Comparison of ENCODE assay signal across 20 mouse cellular contexts in genomic region chr3:69195251-69195650, GRCm38 (mm10). TPM values are rescaled to one million over a fixed set of nuclear protein-coding genes. Genes with fewer than 3 reads are reported as not detected.
"Had no signal": no experiment of that assay in that cellular context is flagged by ENCODE, and none has a peak within 500 bp of the region (broad histone marks: within the 10 kb centered on the region; RNA-seq: fewer than 3 reads in every experiment).

No protein-coding gene starts in this region.

- H3K9me3 ChIP-seq: liver, embryonic 13.5 days; neural tube, embryonic 13.5 days had no signal

- H3K36me3 ChIP-seq: liver, embryonic 13.5 days; neural tube, embryonic 13.5 days had no signal

- H3K27me3 ChIP-seq: liver, embryonic 13.5 days; neural tube, embryonic 13.5 days had no signal

- H3K4me3 ChIP-seq: liver, embryonic 13.5 days; neural tube, embryonic 13.5 days had no signal

- H3K9ac ChIP-seq: liver, embryonic 13.5 days; neural tube, embryonic 13.5 days had no signal

- DNase-seq: kidney, adult 8-10 months; kidney, postnatal 25 days; left cerebral cortex, postnatal 4 days; liver, embryonic 13.5 days; lung, adult 2 months; lung, postnatal 14 days; lung, postnatal 4 days; midbrain, embryonic 14.5 days; retina, postnatal 1 day; thymus, adult 18-20 months; thymus, postnatal 36 days had no signal

- H3K4me1 ChIP-seq: liver, embryonic 13.5 days; neural tube, embryonic 13.5 days had no signal

- ATAC-seq: intestine, postnatal 0 days had no signal

- H3K27ac ChIP-seq: liver, embryonic 13.5 days; neural tube, embryonic 13.5 days had no signal

- H3K4me2 ChIP-seq: liver, embryonic 13.5 days; midbrain, embryonic 11.5 days; neural tube, embryonic 13.5 days had no signal

RNA-seq across cellular contexts. Expression of gene Arl14, which starts 27.0 kb away (rescaled TPM):
- polyA plus RNA-seq: limb, embryonic 14.5 days; liver, adult 2 months; liver, embryonic 13.5 days; liver, embryonic 16.5 days; lung, adult 2 months; midbrain, embryonic 11.5 days; midbrain, embryonic 14.5 days; midbrain, postnatal 0 days; neural tube, embryonic 13.5 days; spleen, adult 2 months; testis, adult 2 months had no signal
